Mouse (Mus musculus): ENCODE results near the gene Fgfbp1. TPM values are rescaled to one million over a fixed set of nuclear protein-coding genes. Genes with fewer than 3 reads are reported as not detected.

The Fgfbp1 gene
- polyA plus RNA-seq, 1 experiment from 2014 or later: 135 TPM

DNA sequence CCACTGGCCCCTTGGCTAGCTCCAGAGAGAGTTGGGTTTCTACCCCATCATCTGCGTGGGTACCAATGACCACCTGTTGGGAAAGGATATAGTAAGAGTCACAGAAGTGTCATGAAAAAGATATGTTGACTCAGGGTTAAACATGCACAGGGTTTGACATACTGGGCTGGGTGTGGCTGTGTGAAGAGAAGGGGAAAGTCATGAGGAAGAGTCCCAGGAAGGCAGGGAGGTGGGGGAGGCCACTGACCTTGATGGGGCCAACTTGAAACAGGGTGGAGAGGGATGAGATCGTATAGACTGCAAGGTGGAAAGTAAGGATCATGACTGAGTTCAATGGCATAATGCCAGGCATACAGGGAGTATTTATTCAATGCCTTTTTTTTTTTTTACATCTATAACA lies 1.2 kb downstream of the Fgfbp1 start:
- no peaks in the 10 kb centered on the region for H3K9me3 ChIP-seq (ENCODE audit: control insufficient read depth, low read length)
- H3K4me3 ChIP-seq (ENCODE audit: low read length): peak overlapping the region; percentile 43; the same call in 1 of the 2 replicates
- no peak overlapping the region for H3K27ac ChIP-seq (ENCODE audit: low read length)
- ATAC-seq: peak; percentile 75
- no peaks in the 10 kb centered on the region for H3K27me3 ChIP-seq (replicated peaks; ENCODE audit: control insufficient read depth, insufficient read depth, low read length)
- peaks cover 3% of the 10 kb centered on the region; the same call in 1 of the 2 replicates for H3K36me3 ChIP-seq (ENCODE audit: control insufficient read depth, insufficient read depth, low read length)
- WGBS: 47% methylated on average over 2 of the region's 2 CpGs
- 0 out of 2 replicates have a peak, but pooled peaks cover 8% of the 10 kb centered on the region for H3K4me1 ChIP-seq (ENCODE audit: control insufficient read depth, insufficient read depth, low read length)
- no peak overlapping the region for H3K9ac ChIP-seq (ENCODE audit: low read depth, low read length)
- H3K4me2 ChIP-seq (ENCODE audit: low read depth, low read length): peak overlapping the region; percentile 44

DNA sequence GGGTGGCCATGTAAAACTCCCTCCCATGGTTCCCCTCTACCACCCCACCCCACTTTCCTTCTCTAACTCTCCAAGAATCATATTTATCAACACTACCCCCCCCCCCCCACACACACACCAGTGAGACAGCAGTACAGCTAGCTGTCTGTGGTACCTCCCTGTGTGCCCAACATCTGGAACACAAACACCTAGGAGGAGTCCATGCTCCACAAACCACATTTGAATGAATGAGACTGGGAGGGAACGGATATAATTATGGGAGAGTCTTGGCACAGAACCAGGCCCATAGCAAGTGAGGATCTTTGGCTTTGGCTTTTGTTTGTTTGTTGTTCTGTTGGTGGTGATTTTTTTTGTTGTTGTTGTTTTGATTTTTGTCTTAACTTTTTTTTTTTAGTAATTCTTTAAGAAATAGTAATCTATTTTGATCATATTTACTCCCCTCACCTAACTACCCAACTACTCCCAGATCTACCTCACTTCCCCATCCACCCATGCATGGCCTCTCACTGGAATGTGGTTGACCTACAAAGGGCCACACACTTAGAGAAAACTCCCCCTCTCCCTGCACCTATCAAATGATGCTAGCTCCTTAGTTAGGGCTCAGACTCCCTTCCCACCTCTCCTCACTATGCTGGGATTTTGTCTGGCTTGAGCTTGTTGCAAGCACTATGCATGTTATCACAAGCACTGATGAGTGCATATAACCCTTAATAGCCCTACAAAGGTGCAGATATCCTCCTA lies 4.6 kb downstream of the Fgfbp1 start:
- 76% methylated on average over 1 of the region's 1 CpGs for WGBS
- no peak for ATAC-seq
- Histone ChIP-seq H3K27me3 (replicated peaks; ENCODE audit: control insufficient read depth, insufficient read depth, low read length) (no peaks in the 10 kb centered on the region), H3K4me2 (ENCODE audit: low read depth, low read length) (no peak overlapping the region), H3K27ac (ENCODE audit: low read length) (no peak overlapping the region), H3K4me1 (ENCODE audit: control insufficient read depth, insufficient read depth, low read length) (0 out of 2 replicates have a peak, but pooled peaks cover 7% of the 10 kb centered on the region), H3K9me3 (ENCODE audit: control insufficient read depth, low read length) (no peaks in the 10 kb centered on the region), H3K9ac (ENCODE audit: low read depth, low read length) (no peak overlapping the region), H3K4me3 (ENCODE audit: low read length) (no peak overlapping the region), H3K36me3 (ENCODE audit: control insufficient read depth, insufficient read depth, low read length) (peaks cover 3% of the 10 kb centered on the region; the same call in 1 of the 2 replicates)

DNA sequence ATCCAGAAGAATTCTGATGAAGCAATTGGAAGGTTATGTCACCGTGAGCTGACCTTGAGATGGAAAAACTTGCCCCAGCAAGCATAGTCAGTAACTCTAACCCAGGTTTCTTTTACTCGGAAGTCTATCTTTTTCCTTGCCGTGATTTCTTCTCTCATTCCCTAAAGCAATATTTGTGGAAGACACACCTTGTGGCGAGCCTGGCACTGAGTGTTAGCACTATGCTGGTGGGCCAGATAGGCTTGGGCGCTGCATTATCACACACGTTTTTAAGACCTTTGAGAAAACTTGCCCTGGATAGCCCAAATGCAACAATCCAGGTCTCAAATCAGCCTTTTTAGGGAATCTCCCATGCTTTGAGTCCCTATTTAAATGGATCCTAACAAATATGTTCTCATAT lies 7.4 kb downstream of the Fgfbp1 start:
- no peak for ATAC-seq

DNA sequence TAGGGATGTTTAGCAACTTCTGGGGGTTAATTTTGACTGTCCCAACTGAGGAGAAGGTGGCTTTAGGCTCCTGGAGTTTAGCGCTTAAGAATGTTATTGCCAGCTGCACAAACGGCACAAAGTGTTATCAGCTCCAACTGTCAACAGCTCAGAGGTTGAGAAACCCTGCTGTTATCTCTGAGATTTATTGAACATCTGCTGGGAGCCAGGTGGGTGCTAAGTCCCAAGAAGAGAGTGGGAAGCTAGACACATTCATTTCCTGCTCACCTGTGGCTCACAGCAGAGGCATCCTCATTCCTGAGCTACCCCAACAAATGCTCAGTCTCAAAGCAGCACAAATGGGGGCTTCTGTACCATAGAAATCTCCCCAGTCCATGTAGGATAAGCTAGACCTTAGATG lies 10.4 kb downstream of the Fgfbp1 start:
- 40% methylated on average over 2 of the region's 2 CpGs for WGBS
- Histone ChIP-seq H3K4me1 (ENCODE audit: control insufficient read depth, insufficient read depth, low read length) (peaks cover 4% of the 10 kb centered on the region), H3K4me2 (ENCODE audit: low read depth, low read length) (peak overlapping the region; percentile 3; the same call in 1 of the 2 replicates), H3K36me3 (ENCODE audit: control insufficient read depth, insufficient read depth, low read length) (no peaks in the 10 kb centered on the region), H3K4me3 (ENCODE audit: low read length) (no peak overlapping the region), H3K9ac (ENCODE audit: low read depth, low read length) (no peak overlapping the region), H3K27me3 (replicated peaks; ENCODE audit: control insufficient read depth, insufficient read depth, low read length) (no peaks in the 10 kb centered on the region), H3K27ac (ENCODE audit: low read length) (0 out of 2 replicates have a peak overlapping the region, but pooled peaks have one; percentile 18), H3K9me3 (ENCODE audit: control insufficient read depth, low read length) (no peaks in the 10 kb centered on the region)
- ATAC-seq: peak; percentile 83

More for the DNA sequence above, 7.4 kb downstream of the Fgfbp1 start:
- H3K27ac ChIP-seq (ENCODE audit: low read length): no peak overlapping the region
- H3K4me3 ChIP-seq (ENCODE audit: low read length): no peak overlapping the region
- no peak overlapping the region for H3K9ac ChIP-seq (ENCODE audit: low read depth, low read length)
- H3K9me3 ChIP-seq (ENCODE audit: control insufficient read depth, low read length): no peaks in the 10 kb centered on the region
- peaks cover 4% of the 10 kb centered on the region for H3K4me1 ChIP-seq (ENCODE audit: control insufficient read depth, insufficient read depth, low read length)
- H3K36me3 ChIP-seq (ENCODE audit: control insufficient read depth, insufficient read depth, low read length): no peaks in the 10 kb centered on the region
- no peaks in the 10 kb centered on the region for H3K27me3 ChIP-seq (replicated peaks; ENCODE audit: control insufficient read depth, insufficient read depth, low read length)
- H3K4me2 ChIP-seq (ENCODE audit: low read depth, low read length): no peak overlapping the region
- 71% methylated on average over 6 of the region's 6 CpGs for WGBS

DNA sequence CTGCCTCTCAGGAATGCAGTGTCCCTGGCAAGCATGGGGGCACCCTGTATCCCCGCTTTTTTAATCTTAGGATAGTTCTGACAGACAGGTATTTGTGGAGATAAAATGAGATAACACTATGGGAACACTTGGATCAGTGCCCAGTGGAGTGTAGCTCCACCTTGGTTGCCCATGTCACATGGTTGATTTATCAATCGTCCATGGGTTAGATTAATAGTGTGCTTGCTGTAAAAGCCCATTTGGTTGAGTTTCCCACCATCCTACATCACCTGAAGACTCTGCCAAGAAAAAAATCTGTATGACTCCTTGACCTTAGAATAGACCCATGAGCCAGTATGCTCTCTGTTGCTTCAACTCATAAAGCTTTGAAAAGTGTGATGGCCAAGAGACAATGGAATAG lies 11.0 kb downstream of the Fgfbp1 start:
- ATAC-seq: peak; percentile 66
- Histone ChIP-seq H3K4me2 (ENCODE audit: low read depth, low read length) (peak overlapping the region; percentile 3; the same call in 1 of the 2 replicates), H3K27ac (ENCODE audit: low read length) (peak overlapping the region; percentile 18; the same call in 1 of the 2 replicates), H3K36me3 (ENCODE audit: control insufficient read depth, insufficient read depth, low read length) (no peaks in the 10 kb centered on the region), H3K27me3 (replicated peaks; ENCODE audit: control insufficient read depth, insufficient read depth, low read length) (no peaks in the 10 kb centered on the region), H3K4me1 (ENCODE audit: control insufficient read depth, insufficient read depth, low read length) (peaks cover 4% of the 10 kb centered on the region), H3K4me3 (ENCODE audit: low read length) (no peak overlapping the region), H3K9ac (ENCODE audit: low read depth, low read length) (no peak overlapping the region), H3K9me3 (ENCODE audit: control insufficient read depth, low read length) (no peaks in the 10 kb centered on the region)
- WGBS: 52% methylated on average over 2 of the region's 2 CpGs

DNA sequence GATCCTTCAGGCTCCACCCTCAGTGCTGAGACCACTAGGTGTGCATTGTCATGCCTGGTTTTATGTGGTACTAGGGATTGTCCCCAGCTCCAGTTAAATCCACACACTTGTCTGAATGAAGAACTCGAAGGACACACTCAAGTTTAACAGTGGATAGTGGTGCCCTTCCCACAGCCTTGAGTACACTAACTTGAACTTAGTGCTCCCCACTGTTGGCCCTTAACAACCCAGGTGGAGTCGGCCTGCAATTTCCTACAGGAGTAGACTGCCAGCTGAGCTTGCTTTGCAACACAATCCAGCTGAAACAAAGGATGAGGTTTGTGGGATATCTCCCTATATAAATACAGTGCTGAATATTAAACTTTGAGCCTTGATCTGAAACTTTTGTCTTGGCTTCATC lies 12.9 kb downstream of the Fgfbp1 start:
- 55% methylated on average over 2 of the region's 2 CpGs for WGBS
- Histone ChIP-seq H3K36me3 (ENCODE audit: control insufficient read depth, insufficient read depth, low read length) (no peaks in the 10 kb centered on the region), H3K9ac (ENCODE audit: low read depth, low read length) (no peak overlapping the region), H3K4me3 (ENCODE audit: low read length) (no peak overlapping the region), H3K4me2 (ENCODE audit: low read depth, low read length) (no peak overlapping the region), H3K27ac (ENCODE audit: low read length) (no peak overlapping the region), H3K27me3 (replicated peaks; ENCODE audit: control insufficient read depth, insufficient read depth, low read length) (no peaks in the 10 kb centered on the region), H3K9me3 (ENCODE audit: control insufficient read depth, low read length) (no peaks in the 10 kb centered on the region), H3K4me1 (ENCODE audit: control insufficient read depth, insufficient read depth, low read length) (peaks cover 4% of the 10 kb centered on the region)
- ATAC-seq: peak; percentile 19; the same call in 1 of the 2 replicates

DNA sequence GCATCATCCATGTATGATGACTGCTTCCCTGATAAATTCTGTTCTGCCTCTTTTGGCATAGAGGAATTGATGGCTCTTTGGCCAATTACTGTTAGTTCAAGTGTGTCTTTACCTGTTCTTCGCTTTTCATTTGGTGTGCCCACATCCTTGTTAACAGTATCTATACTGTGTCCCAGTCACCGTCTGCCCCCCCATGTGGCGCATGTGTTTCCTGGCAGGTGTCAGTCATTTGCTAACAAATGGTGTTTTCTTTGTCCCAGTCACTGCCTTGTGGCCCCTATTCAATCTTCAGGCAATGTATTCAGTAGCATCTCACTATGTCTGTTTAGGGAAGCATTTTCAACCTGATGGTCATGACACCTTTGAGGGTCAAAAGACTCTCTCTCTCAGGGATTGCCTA lies 20.5 kb downstream of the Fgfbp1 start:
- no peaks in the 10 kb centered on the region for H3K36me3 ChIP-seq (ENCODE audit: control insufficient read depth, insufficient read depth, low read length)
- no peak overlapping the region for H3K4me3 ChIP-seq (ENCODE audit: low read length)
- 88% methylated on average over 3 of the region's 3 CpGs for WGBS
- H3K9me3 ChIP-seq (ENCODE audit: control insufficient read depth, low read length): no peaks in the 10 kb centered on the region
- H3K27me3 ChIP-seq (replicated peaks; ENCODE audit: control insufficient read depth, insufficient read depth, low read length): no peaks in the 10 kb centered on the region
- no peaks in the 10 kb centered on the region for H3K4me1 ChIP-seq (ENCODE audit: control insufficient read depth, insufficient read depth, low read length)
- no peak overlapping the region for H3K27ac ChIP-seq (ENCODE audit: low read length)
- no peak for ATAC-seq
- no peak overlapping the region for H3K9ac ChIP-seq (ENCODE audit: low read depth, low read length)
- H3K4me2 ChIP-seq (ENCODE audit: low read depth, low read length): no peak overlapping the region

DNA sequence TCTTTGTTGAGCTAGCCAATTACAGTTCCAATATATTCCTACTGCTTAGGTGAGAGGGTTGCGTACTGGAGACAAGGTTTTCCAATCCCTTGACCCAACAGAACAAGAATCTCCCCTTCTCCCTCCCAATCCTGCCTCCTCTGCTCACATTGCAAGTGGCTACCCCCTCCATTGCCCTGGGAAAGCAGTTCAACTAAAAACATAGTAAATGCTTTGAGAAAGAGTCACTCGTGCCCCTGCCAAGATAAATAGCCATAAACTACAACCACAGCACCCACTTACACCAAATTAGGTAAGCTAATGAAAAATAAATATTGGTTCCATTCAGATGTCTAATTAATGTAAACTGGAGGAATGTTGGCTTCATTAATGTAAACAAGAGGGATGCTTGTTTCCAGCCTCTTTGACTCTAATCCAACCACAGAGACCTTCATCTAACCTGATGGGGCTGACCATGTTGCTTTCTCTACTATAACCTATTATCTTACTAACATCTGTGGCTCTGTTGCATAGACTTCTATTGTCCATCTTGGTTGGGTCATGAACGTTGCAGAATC lies 21.6 kb downstream of the Fgfbp1 start:
- Histone ChIP-seq H3K4me3 (ENCODE audit: low read length) (no peak overlapping the region), H3K27me3 (replicated peaks; ENCODE audit: control insufficient read depth, insufficient read depth, low read length) (no peaks in the 10 kb centered on the region), H3K27ac (ENCODE audit: low read length) (no peak overlapping the region), H3K36me3 (ENCODE audit: control insufficient read depth, insufficient read depth, low read length) (no peaks in the 10 kb centered on the region), H3K9ac (ENCODE audit: low read depth, low read length) (no peak overlapping the region), H3K4me1 (ENCODE audit: control insufficient read depth, insufficient read depth, low read length) (no peaks in the 10 kb centered on the region), H3K9me3 (ENCODE audit: control insufficient read depth, low read length) (no peaks in the 10 kb centered on the region), H3K4me2 (ENCODE audit: low read depth, low read length) (no peak overlapping the region)
- no peak for ATAC-seq
- WGBS: 81% methylated on average over 3 of the region's 3 CpGs

DNA sequence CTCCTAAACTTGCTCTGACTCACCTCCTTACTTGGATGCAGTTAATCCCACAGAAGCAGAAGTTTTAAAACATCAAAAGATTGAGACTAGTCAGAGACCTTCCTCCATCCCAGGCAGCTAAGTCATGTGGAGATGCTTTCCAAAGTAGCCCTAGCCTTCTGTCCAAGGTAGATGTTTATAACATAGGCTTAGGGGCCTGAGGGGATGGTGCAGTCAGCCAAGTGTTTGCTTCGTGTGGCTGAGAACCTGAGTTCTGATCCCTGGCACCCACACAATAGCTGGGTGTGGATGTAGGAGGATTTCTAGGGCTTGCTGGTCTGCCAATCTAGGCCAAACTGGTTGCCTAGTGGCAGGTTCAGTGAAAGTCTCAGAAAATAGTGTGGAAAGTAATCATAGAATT lies 28.3 kb downstream of the Fgfbp1 start:
- Histone ChIP-seq H3K4me3 (ENCODE audit: low read length) (no peak overlapping the region), H3K36me3 (ENCODE audit: control insufficient read depth, insufficient read depth, low read length) (no peaks in the 10 kb centered on the region), H3K4me2 (ENCODE audit: low read depth, low read length) (no peak overlapping the region), H3K9me3 (ENCODE audit: control insufficient read depth, low read length) (no peaks in the 10 kb centered on the region), H3K27me3 (replicated peaks; ENCODE audit: control insufficient read depth, insufficient read depth, low read length) (no peaks in the 10 kb centered on the region), H3K27ac (ENCODE audit: low read length) (no peak overlapping the region), H3K9ac (ENCODE audit: low read depth, low read length) (no peak overlapping the region), H3K4me1 (ENCODE audit: control insufficient read depth, insufficient read depth, low read length) (peaks cover 3% of the 10 kb centered on the region; the same call in 1 of the 2 replicates)
- ATAC-seq: no peak
- WGBS: 58% methylated on average over 1 of the region's 1 CpGs
